Mouse (Mus musculus) erythroblast, embryonic 14.5 days (primary cell): ENCODE measurements around the gene Mpzl3.

Source experiments
- GATA1 ChIP-seq: IDR thresholded peaks from 2 replicates; pipeline ENCODE4 v1.6.1; 2012; ENCODE audit warnings: low read length, inconsistent platforms, mixed read lengths
- TAL1 ChIP-seq: IDR thresholded peaks from 3 replicates; pipeline ENCODE4 v1.6.1; 2012; ENCODE audit warnings: low read length, inconsistent platforms, mixed read lengths

DNA sequence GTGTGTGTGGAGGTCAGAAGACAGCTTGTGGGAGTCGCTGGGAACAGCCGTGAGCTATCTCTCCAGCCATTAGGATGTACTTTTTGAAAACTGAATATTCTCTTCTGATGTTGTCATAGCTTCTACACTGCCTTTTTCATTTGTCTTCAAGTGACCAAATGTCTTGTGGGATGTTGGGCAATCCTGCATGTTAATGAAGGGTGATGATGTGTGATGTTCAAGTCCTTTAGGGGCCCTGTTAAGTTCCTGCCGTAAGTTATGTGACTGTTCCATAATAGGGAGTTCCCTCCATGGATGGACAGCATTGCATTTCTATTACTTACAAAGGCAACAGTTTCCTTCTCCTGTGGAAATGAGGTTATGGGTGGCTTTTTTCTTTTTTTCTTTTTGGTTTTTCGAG, 11.7 kb downstream of the Mpzl3 start:
- TF ChIP-seq GATA1: no peak
- no peak for TF ChIP-seq TAL1
